Mouse (Mus musculus): Measurements from ENCODE around the gene Xdh.
"Not testable (repeated sequence)": the region's sequence is repeated elsewhere in the genome, so short reads cannot be mapped to it uniquely, and the experiment has no call there.

Gene Xdh

DNA sequence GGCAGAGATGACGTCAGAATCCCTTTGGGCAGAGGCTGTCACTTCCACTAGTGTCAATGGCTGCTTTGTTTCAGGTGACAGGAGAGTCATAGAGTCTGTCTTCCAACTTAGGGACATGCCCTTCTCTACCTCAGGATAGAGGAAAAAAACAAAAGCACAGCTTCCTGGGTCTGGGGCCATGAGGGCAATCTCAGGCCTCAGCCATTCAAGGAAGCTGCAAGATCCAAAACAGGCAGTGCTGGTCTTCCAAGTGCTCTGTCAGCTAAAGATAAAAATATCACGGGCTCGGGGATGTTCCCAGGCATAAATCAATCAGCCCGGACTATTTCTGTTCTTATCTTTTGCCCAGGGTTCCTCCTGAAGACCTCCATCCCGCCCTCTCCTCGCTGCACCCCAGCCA, 68.7 kb downstream of the Xdh start:
- DNase-seq (ENCODE audit: low read depth) = no peak

DNA sequence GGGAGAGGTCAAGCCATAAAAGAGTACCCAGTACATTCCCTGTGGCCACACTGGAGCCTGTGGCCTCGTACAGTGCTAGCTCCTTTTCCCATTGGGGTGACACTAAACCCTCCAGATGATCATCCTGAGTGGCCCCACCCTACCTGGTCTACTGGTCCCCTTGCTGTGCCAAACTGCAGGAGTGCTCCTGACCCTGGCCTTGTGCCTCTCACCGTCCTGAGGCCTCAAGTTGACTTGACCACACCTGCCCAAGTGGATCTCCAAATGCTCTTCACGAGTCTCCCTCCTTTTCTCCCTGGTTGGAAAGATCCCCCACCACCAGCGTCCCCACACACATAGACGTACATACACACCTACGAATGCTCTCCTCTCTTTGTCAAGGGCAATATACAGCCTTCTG, 69.7 kb downstream of the Xdh start:
- DNase-seq (ENCODE audit: low read depth) = no peak

- DNase-seq (ENCODE audit: low read depth) = no peak
Observed at GRCm38 (mm10) chr17:73879262-73879916, 70.6 kb downstream of the Xdh start.

DNA sequence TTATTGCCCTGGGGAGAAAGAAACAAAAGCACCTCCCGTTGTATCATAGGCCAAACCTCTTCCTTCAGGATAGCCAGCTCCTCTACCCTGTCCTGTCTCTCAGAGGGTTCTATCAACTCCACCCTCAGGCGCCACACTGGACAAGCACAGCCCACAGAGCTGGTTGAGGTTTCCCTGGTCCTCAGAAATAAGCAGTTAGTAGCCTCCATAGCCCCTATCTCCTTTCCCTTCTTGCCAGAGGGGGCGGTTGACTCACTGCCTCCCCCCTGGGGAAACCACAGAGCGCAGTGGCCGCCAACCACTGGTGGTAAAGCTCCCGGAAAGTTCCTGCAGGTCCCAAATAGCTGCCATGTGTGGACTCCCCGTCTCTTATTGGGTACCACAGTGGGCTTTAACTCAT, 74.3 kb downstream of the Xdh start:
- no peak for DNase-seq (ENCODE audit: low read depth)

- peak; percentile 46 for DNase-seq (ENCODE audit: low read depth)
Observed at GRCm38 (mm10) chr17:73875268-73875667, 74.7 kb downstream of the Xdh start.

DNA sequence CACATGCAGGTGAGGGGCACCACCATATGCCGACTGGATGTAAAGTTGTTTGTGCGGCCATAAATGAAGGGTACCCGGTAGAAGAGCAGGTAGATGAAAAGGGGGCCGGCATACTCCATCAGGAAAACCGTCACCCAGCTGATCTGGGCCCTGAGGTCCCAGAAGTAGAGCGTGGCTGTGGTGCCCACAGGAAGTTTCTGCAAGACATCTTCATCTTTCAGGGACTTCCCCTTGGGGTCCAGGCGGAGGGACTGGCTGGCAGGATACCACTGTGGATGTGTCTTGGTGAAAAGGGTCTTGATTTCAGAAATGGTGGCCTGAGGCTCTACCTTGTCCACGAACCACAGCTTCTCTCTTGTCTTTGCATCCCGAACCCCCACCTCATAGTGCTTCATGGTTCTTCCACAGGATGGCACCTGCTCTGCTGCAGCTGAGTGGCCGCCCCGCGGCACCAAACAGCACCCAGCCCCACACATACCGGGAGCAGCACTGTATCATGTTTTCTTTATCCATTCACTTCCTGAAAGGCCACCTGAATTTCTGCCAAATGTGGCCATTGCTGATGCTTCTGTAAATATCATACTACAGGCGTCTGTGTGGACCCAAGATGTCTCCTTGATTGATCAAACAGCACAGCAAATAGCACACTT, 78.9 kb downstream of the Xdh start:
- DNase-seq (ENCODE audit: low read depth) = no peak

DNA sequence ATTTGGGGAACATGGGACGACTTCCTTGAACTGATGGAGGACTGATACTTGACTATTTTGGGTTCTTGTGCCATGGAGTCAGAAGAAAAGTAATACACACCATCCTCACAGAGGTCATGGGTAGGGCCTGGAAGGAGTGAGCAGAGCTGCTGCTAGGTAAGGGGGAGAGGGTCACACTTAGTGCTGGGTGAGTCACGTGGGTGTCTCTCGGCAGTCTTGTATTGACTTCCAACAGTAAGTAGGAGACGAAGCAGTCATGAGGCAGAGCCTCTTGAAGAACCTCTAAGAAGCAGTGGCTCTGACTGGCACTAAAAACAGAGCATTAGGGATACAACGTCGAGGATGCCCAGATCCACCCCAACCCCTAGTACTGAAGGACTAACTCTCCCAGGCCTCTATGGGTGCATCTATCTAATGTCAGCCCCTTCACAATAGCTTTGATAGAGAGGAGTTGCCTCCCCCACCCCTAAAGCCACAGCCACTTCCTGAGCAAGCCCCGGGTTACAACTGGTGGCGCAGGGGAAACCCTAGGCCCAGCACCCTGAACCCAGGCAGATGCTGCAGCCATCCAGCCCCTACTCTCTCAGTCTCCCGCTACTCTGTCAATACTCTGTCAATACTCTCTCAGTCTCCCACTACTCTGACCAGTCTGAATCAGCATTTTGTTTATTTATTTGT, 80.8 kb downstream of the Xdh start:
- peak; percentile 73 for DNase-seq (ENCODE audit: low read depth)

DNA sequence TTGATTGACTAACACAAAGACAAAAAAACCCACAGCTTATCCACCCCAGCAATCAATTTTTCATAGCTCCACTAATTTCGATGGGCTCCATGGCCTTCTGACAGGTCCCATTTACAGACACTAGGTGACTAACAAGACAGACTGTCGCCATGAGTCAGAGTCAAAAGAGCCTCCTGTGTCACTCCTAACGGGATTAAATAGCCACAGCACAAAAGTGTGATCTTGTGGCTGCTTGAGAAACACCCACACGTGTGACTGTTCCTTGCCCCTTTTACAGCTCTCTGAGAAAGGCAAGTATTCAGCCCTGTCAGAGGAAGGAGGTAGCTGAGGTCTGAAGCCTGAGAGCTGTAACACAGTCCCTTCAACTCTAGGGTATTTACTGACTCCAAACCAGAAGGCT, 96.3 kb downstream of the Xdh start:
- no peak for DNase-seq (ENCODE audit: low read depth)

- no peak for DNase-seq (ENCODE audit: low read depth)
Observed at GRCm38 (mm10) chr17:73853041-73853440, 97.0 kb downstream of the Xdh start.

DNA sequence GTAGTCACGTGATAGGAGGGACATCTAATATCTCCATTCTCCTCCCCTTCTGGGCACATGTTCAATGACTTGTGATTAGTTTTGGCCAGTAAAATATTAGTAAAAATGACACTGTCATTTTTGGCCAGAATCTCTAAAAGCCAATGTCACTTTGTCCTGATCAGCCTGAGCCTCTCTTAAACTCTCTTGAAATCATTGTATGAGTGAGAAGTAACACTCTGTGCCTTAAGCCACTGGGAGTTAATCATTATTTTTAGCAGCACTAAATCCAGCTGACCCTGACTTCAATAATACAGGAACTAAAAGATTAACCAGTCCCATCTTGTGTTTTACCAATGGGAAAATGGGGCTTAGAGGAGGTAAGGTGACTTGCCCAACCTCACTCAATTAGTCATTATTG, 102.6 kb downstream of the Xdh start:
- no peak for DNase-seq (ENCODE audit: low read depth)

DNA sequence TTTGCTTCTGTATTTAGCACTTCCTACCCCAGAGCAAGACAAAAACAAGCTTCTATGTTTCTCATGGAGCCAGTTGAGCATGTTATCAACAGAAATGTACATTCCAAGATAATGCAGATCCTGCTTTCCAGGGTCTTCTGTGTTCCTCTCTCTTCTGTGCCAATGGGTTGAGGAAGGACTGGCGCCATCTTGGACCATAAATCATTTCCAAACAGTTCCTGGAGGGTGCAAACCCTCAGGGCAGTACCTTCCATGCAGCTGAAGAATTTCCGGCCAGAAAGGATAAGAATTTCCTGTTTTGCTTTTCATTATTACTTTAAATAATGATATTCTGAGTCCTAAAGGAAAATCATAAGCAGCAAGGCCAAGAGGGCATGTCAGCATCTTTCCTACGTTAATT, 104.4 kb downstream of the Xdh start:
- DNase-seq (ENCODE audit: low read depth) = no peak

DNA sequence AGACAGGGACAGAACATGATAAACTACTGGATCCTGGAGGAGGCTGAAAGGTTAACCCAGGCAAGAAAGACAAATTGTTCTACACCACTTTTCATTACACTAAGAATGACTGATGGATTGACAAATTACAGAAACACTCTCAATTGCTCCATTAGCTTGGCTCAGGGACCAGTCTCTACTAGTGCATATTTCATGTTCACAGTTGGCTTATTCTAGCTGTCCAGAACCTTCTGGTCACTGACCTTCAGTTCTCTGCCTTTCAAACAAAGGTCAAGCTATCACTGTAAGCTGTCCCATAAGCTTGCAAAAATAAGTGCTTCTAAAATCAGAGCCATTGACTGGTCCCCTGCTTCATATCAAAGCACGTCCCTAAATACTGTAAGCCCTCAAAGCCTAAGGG, 107.0 kb downstream of the Xdh start:
- no peak for DNase-seq (ENCODE audit: low read depth)

DNA sequence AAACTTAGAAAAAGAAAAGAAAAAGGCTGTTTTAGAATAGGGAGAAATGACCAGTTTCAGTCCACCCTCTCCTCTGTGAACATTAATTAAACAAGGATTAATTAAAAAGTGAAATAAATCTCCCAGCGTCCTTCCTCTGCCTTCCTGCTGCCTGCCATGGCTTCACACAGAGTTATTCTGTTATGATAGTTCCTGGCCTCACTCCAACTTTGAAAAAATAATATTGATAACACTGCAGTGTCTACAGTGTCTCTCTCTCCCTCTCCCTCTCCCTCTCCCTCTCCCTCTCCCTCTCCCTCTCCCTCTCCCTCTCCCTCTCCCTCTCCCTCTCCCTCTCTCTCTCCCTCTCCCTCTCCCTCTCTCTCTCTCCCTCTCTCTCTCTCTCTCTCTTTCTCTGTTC, 110.1 kb downstream of the Xdh start:
- DNase-seq (ENCODE audit: low read depth) = not testable (repeated sequence)

DNA sequence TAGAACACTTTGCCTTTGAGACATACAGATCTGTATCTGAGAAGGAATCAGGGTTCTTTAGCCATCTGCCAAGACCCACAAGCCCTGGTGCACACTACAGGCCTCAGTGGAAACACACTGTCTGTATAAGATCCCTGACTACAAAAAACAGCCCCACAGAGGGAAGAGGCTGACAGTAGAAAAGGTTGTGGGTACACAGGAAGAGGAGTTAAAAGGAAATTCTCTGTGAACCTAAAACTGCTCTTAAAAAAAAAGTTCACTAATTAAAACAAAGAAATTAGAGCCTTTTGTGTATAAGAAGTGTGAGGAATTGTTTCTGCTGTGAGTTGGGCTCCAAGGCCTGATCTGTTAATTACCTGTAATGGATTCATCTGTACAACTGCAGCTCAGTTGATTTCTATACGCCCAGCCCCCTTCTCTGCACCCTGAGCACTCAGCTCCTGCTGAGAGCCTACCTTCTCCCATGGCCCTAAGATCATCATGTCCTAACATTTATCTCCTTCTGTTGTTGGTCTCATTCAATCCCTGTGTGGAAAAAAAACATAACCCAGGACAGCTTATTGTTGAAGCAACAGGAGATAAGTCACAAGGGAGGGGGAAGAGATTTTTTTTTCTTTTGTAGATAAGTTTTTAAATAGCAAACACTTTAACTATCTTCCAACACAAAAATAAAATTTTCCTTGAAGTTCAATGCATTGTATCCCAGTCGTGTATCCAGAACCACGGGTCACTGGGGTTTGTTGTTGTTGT, 110.7 kb downstream of the Xdh start:
- DNase-seq (ENCODE audit: low read depth) = peak; percentile 52

DNA sequence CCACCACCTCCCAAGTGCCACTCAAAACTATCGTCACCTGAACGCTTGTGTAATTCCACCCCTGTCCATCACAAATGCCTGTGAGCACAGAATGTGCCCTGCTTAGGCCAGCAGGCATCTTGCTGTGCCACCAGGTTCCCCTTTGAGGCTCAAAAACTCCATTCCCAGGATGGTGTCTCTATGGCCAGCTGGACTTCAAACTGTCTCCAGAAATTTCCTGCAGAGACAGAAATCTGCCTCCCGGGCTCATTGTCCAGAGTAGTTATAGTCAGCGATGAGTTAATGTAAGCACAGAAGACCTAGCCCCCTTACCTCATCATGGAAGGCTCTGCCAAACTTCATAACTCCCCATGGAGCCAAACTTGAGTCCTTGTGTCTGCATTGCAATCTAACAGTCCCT, 112.8 kb downstream of the Xdh start:
- no peak for DNase-seq (ENCODE audit: low read depth)

DNA sequence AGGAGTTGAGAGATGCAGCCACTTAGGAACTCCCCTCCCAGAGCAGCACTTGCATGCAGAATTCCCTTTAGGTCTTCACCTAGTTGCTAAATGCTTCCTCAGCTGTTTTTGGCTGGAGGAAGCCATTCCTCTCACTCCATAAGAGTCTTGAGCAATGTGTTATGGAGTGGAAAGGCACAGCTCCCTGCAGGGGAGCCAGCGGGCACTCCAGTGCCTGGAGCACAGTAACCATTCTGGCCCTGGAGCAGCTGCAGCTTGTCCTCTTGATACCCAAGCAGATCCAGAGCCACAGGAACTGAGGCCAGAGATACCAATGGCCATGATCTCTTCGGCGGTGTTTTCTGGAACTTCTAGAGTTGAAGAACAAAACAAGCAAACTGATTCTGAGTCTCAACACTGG, 113.4 kb downstream of the Xdh start:
- DNase-seq (ENCODE audit: low read depth) = no peak

Data from naive thymus-derived CD4-positive, alpha-beta T cell, adult 2 months (primary cell).